Mouse (Mus musculus): ENCODE data around the gene Ipo5. TPM values are rescaled to one million over a fixed set of nuclear protein-coding genes. Genes with fewer than 3 reads are reported as not detected.

The Ipo5 gene
- 63.8 and 73.1 TPM in 2 replicates for polyA plus RNA-seq (2012; rRNA removed)

DNA sequence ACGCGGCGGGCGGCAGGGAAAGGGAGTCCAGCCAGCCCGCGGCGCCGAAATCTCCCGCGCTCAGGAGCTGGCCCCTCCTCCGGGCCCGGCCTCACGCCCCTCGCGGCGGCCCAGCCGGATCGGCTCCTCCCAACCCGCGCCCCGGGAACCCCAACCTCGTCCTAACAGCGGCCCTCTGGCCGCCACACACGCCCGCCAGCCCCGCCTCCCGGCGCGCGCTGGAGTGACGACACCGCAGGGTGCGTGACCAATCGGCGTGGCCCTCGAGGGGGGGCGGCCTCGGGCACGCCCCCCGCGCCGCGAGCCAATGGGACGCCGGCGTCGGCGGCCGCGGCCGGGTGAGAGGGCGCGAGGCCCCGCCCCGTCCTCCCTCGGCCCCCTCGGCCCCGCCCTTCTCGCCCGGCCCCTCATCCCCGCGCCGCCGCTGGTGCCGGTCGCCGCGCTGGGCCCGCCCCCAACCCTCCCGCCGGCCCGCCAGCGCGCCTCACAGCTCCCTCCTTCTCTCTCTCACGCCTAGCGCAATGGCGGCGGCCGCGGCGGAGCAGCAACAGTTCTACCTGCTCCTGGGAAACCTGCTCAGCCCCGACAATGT is at the start of gene Ipo5:
Gene Ipo5 (plus strand): TSS at position 492 of the 592 bp plus-strand sequence.
- peak; percentile 81 to 93 for DNase-seq (ENCODE audit: extremely low spot score in 1 of 2, low spot score in 1 of 2)

DNA sequence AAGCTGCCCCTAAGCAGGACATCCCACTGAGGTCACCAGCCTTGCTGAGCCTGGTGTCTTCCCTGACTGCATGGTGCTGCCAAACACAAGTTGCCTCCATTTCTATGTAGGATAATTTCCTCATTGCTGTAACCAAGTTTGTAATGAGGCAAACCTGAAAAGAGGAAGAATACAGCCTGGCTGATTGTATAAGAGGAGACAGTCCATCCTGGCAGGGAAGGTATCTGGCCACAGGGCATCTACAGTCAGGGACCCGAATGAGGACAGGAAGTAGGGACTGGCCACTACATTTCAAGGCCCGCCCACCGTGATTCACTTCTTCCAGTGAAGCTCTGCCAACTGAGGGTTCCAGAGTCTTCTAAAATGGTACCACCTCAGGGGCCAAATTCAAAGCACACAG is 47.8 kb upstream of the Ipo5 start:
- DNase-seq (ENCODE audit: extremely low spot score in 1 of 2, low spot score in 1 of 2), result no peak

DNA sequence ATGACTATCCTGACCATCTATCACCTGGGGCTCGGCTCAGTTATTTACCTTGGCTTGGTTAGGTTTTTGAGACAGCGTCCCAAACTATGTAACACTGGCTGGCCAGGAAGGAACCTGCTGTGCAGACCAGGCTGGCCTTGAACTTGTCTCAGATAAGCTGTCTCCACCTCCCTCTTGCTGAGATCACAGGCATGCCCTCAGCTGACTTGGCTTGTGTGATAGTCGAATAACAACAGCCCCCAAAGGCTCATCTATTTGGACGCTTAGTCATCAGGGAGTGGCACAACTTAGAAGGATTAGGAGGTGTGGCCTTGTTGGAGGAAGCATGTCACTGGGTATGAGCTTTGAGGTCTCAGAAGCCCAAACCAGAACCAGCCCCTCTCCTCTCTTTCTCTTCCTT is 46.1 kb upstream of the Ipo5 start:
- DNase-seq (ENCODE audit: extremely low spot score in 1 of 2, low spot score in 1 of 2), result no peak

DNA sequence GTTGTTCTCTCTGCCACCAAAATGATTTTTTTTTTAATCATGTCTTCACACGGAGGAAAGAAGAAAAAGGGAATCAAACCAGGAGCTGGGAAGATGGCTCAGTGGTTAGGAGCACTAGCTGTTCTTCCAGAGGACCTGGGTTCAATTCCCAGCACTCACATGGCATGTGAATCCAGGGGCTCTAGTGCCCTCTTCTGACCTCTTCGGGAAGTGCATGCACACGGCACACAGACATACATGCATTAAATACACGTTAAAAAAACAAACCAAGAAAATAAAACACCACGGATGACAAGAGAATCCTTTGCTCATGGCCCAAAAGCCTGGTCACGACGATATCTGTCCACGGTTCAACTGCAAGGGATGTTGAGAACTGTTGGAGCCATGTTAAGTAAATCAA is 44.5 kb upstream of the Ipo5 start:
- DNase-seq (ENCODE audit: extremely low spot score in 1 of 2, low spot score in 1 of 2), result no peak

- DNase-seq (ENCODE audit: extremely low spot score in 1 of 2, low spot score in 1 of 2), result no peak
These were observed 43.9 kb upstream of the Ipo5 start for GRCm38 (mm10) chr14:120867121-120867520.

DNA sequence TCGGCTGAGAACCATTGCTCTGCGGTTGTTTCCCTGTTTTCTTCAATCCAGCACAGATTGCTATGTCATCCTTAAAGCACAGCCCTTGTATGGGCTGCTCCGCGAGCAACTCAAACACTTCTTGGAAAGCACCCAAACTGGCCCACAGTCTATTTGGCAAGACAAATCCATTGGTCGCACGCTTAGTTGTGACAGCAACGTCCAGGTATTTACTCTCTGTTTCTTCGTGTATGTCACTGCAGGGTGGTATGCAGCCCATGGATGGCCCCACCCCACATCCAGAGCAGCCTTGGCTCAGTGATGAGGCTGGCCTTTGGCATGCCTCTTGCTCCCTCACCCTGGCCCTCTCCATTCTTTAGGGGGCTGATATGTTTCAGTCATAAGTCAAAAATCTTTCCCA is 42.5 kb upstream of the Ipo5 start:
- peak in 1 of 2 experiments; percentile 22 for DNase-seq (ENCODE audit: extremely low spot score in 1 of 2, low spot score in 1 of 2)

DNA sequence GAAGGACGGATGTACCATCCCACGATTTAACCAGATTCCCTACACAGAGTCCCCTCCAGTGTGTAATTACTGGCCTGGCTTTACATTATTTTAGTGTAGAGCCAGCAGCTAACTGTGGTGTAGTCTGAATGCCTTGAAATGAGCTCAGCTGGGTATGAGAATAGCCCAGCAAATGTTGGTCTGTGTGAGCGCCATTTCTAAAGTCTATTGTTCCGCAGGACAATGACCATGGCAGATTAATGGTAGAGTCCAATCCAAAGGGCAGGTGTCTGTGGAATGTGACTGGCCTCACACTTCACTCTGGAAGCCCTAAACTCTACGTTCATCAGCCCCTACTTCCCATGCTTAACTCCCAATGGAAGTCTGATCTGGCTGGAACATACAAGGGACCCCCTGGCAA is 40.3 kb upstream of the Ipo5 start:
- no peak for DNase-seq (ENCODE audit: extremely low spot score in 1 of 2, low spot score in 1 of 2)

DNA sequence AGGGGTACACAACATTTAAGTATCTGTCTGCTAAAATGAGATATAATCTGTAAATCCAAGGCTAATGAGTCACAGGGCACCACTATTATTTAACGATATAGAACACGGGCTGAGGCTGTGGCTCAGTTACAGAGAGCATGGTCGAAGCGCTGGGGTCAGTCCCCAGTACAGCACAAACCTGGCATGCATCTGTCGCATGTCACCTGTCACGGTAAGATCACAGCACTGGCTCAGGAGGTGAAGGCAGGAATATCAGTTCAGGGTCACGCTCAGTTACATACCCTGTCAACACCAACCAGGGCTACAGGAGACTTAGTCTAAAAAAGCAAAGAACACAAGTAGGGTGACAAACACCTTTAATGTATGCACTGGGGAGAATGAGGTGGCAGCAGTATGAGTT is 36.6 kb upstream of the Ipo5 start:
- no peak for DNase-seq (ENCODE audit: extremely low spot score in 1 of 2, low spot score in 1 of 2)

GRCm38 (mm10) chr14:120875144-120875543 is 35.9 kb upstream of the Ipo5 start:
- peak in 1 of 2 experiments; percentile 54 for DNase-seq (ENCODE audit: extremely low spot score in 1 of 2, low spot score in 1 of 2)

DNA sequence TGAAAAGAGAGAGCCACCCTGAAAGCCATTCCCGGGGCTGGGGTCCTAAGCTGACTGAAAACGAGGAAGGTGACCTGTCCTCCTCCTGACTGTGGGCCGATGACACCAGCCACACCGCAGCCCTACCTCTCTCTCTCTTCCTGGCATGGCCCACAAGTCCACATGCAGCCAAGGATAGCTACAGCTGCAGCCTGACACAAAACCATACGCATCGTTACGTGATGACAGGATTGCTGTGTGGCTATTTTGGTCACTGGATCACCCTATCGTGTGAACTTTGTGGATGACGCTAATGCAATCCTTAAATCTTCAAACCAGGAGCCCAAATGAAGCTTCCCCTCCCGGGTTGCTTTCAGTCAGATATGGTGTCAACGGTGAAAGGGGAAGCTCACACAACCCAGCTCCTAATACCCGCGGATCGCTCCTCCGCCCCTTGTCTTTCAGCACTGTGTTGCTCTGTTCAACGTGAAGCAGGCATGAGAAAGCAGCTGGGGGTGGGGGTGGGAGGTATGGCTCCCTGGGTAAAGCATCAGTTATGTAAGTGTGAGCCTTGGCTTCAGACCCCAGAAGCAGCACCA is 35.1 kb upstream of the Ipo5 start:
- no peak for DNase-seq (ENCODE audit: extremely low spot score in 1 of 2, low spot score in 1 of 2)

- DNase-seq (ENCODE audit: extremely low spot score in 1 of 2, low spot score in 1 of 2), result no peak
These were observed 33.9 kb upstream of the Ipo5 start for GRCm38 (mm10) chr14:120877147-120877546.

DNA sequence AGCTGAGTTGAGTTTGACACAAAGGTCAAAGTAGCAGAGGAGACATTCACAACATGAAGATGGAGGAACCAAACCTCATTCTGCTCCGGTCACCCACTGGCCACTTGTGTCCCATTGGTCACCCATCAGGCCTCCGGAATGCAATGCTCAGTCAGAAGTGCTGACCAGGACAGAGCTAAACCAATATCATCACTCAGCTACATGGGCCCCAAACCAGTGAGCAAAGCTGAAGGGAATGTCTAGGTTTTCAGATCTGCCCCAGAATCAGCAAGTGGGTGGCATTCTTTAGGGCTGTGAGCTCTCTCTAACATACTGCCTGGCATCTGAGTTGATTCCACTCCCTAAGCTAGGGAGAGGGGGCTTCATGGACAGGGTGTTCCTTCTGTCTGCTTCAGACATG is 32.0 kb upstream of the Ipo5 start:
- no peak for DNase-seq (ENCODE audit: extremely low spot score in 1 of 2, low spot score in 1 of 2)

DNA sequence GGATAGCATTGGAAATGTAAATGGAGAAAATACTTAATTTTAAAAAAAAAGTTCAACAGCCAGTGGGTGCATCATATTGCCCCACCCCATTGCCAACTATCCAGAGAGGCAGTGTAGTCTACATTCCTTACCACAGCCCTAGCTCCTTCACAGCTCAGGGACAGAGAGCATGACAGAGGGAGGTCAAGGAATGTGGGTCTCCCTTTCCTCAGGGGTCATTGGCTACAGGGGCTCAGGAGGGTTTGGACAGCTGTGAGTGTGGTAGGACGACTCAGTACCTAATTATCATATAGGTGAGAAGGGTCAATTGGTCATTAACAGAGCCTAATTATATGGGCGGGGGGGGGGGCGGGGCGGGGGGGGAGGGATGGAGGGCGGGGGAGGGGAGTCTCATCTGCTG is 30.4 kb upstream of the Ipo5 start:
- no peak for DNase-seq (ENCODE audit: extremely low spot score in 1 of 2, low spot score in 1 of 2)

DNA sequence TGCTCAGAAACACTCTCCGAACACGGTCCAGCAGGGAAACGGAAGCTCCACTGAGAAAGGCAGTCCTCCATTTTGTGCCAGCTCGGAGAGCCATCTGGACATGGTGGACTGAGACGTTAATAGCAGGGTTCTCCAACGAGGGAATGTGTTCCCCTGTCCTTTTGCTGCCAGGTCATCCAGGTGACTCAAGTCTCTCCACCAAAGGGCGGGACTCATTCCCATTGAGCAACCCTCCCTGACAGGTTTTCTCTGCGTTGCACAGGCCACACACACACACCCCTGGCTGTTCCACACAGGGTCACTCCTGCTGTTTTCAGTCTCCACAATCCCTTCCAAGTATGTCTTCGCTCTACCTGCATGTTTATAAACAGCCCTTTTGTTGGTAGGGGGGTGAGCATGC is 30.0 kb upstream of the Ipo5 start:
- no peak for DNase-seq (ENCODE audit: extremely low spot score in 1 of 2, low spot score in 1 of 2)

- no peak for DNase-seq (ENCODE audit: extremely low spot score in 1 of 2, low spot score in 1 of 2)
These were observed 22.3 kb upstream of the Ipo5 start for GRCm38 (mm10) chr14:120888681-120889080.

- peak; percentile 30 to 45 for DNase-seq (ENCODE audit: extremely low spot score in 1 of 2, low spot score in 1 of 2)
These were observed 18.7 kb upstream of the Ipo5 start for GRCm38 (mm10) chr14:120892369-120892768.

GRCm38 (mm10) chr14:120896613-120897012 is 14.4 kb upstream of the Ipo5 start:
- no peak for DNase-seq (ENCODE audit: extremely low spot score in 1 of 2, low spot score in 1 of 2)

DNA sequence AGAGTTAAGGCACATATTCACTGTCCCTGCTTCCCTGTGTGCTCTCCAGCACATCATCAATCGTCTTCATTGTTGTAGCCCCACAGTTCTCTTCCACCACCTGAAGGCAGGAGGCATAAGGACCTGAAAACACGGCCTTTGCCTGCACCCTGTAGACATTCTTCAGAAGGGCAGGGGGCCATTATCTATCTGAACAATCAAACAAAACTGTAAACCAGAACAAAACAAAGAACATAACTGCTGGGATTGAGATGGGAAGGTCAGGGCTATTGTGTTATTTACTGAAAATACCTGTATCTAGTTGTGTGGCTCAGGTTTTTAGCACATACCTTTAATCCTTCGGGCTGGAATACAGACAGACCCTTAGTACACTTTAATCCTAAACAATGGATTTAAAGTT is 12.1 kb upstream of the Ipo5 start:
- DNase-seq (ENCODE audit: extremely low spot score in 1 of 2, low spot score in 1 of 2), result no peak

GRCm38 (mm10) chr14:120909396-120909795 is 1.6 kb upstream of the Ipo5 start:
- DNase-seq (ENCODE audit: extremely low spot score in 1 of 2, low spot score in 1 of 2), result no peak

DNA sequence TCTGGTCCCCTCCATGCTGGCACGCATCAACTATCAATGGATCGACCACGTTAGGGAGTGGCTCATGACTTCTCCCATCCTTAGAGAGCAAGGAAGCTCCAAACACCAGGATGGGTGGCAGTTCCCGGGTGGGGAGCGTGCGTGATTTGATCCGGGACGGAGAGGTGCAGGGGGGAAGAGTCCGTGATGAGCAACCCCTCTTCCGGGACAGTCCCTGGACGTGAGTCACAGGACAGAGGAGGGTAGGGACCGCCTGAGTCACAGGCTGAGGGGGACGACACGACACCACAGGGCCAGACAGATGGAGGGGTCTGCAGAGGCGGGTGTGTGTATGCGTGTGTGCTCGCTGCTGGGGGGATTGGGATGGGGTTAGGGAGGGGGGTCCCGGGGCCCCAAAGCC is 704 bp upstream of the Ipo5 start:
- peak in 1 of 2 experiments; percentile 45 for DNase-seq (ENCODE audit: extremely low spot score in 1 of 2, low spot score in 1 of 2)

DNA sequence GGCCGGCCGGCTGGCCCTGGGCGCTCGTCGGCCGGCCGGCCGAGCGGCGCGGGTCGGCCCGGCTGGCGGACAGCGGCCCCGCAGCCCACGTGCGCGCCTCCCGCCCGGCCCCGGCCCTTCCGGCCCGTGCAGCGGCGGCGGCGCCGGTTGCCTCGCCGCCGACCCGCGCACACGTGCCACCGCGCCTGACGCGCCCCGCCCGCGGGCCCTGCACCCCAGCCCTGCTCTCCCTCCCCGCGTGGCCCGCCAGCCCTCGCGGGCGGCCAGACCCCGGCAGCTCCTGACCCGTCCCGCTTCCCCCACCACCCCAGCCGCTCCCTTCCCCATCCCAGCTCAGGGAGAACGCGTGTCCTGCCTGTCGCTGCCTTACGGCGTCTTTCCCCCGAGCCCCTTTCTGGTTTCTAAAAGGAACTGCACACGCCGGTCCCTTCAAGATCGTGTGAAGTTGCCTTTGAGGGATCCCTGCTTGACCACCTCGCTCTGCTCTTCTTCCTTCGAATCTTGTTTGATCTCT is 421 bp downstream of the Ipo5 start:
- no peak for DNase-seq (ENCODE audit: extremely low spot score in 1 of 2, low spot score in 1 of 2)

DNA sequence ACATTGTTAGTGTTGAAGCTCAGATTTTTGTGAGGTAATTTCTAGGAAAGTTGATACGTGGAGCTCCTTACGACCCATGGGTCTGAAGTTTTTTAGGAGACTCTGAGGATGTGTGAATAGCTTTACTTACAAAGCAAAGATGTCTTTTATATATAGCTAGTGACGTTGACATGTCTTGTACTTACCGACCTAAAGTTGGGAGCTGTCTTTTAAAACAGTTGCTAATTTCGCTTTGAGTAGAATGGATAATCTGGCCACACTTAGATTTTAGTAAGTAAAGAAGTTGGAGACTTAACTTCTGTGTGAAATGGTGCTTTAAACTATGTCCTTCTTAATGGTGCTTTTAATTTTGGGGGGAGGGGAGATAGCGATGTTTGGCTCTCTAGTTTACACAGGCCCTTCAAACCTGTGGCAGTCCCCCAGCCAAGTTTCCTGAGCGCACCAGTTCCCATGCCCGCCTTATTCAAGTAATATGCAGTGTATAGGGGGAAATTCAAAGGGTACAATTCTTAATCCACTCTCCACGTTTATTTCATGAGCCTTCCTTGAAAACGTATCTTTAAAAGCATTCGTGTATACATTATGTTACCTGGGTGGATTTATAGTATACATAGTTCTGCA is 1.2 kb downstream of the Ipo5 start:
- no peak for DNase-seq (ENCODE audit: extremely low spot score in 1 of 2, low spot score in 1 of 2)

Measured in frontal cortex, adult 2 months (tissue).